Mouse (Mus musculus) gonadal fat pad, adult 2 months (tissue): ENCODE measurements around the gene Myh8. TPM values are rescaled to one million over a fixed set of nuclear protein-coding genes. Genes with fewer than 3 reads are reported as not detected.

ENCODE experiments used
- DNase-seq: peaks from one replicate; pipeline ENCODE4 v3.0.0-alpha.2; 2012; ENCODE audit warnings: low read depth
- polyA plus RNA-seq: library from polyadenylated mRNA; depleted of rRNA; stranded (reverse); fragments of >200 nt; gene quantifications from 2 replicates; pipeline ENCODE4 v1.2.3, GENCODE M21; 2012; rRNA removed

Myh8 gene
- 0.05 and 0.09 TPM in 2 replicates for polyA plus RNA-seq

GRCm38 (mm10) chr11:67276601-67277174 lies at the start of gene Myh8:
Myh8 (plus strand) TSS chr11:67277124.
- DNase-seq, result no peak

GRCm38 (mm10) chr11:67228731-67229130 lies 48.2 kb upstream of the Myh8 start:
- DNase-seq, result no peak

- DNase-seq, result no peak
Measured at GRCm38 (mm10) chr11:67229166-67229565, 47.8 kb upstream of the Myh8 start.

- no peak for DNase-seq
Measured at GRCm38 (mm10) chr11:67229946-67230345, 47.0 kb upstream of the Myh8 start.

GRCm38 (mm10) chr11:67235639-67236358 lies 41.1 kb upstream of the Myh8 start:
- no peak for DNase-seq

GRCm38 (mm10) chr11:67236799-67237198 lies 40.1 kb upstream of the Myh8 start:
- no peak for DNase-seq

- DNase-seq, result no peak
Measured at GRCm38 (mm10) chr11:67237481-67238079, 39.3 kb upstream of the Myh8 start, which contains the start of gene Myh4. Myh4 (plus strand) TSS chr11:67238029.

- no peak for DNase-seq
Measured at GRCm38 (mm10) chr11:67241051-67241450, 35.9 kb upstream of the Myh8 start.

GRCm38 (mm10) chr11:67253691-67254090 lies 23.2 kb upstream of the Myh8 start:
- DNase-seq, result no peak

- DNase-seq, result no peak
Measured at GRCm38 (mm10) chr11:67257048-67257447, 19.9 kb upstream of the Myh8 start.

- no peak for DNase-seq
Measured at GRCm38 (mm10) chr11:67260956-67261355, 16.0 kb upstream of the Myh8 start.

GRCm38 (mm10) chr11:67293440-67293839 lies 16.5 kb downstream of the Myh8 start:
- DNase-seq, result no peak

- no peak for DNase-seq
Measured at GRCm38 (mm10) chr11:67313733-67314452, 37.0 kb downstream of the Myh8 start.

- DNase-seq, result no peak
Measured at GRCm38 (mm10) chr11:67321358-67321757, 44.4 kb downstream of the Myh8 start, which contains the start of gene Myh13. Myh13 (plus strand) TSS chr11:67321658.

- no peak for DNase-seq
Measured at GRCm38 (mm10) chr11:67326536-67326935, 49.6 kb downstream of the Myh8 start.

- no peak for DNase-seq
Measured at GRCm38 (mm10) chr11:67344556-67344955, 67.6 kb downstream of the Myh8 start.

- no peak for DNase-seq
Measured at GRCm38 (mm10) chr11:67345186-67345855, 68.4 kb downstream of the Myh8 start.

GRCm38 (mm10) chr11:67345856-67346236 lies 68.9 kb downstream of the Myh8 start:
- DNase-seq, result no peak

- no peak for DNase-seq
Measured at GRCm38 (mm10) chr11:67350153-67350768, 73.3 kb downstream of the Myh8 start.

- DNase-seq, result no peak
Measured at GRCm38 (mm10) chr11:67353011-67353410, 76.1 kb downstream of the Myh8 start.

GRCm38 (mm10) chr11:67358031-67358430 lies 81.1 kb downstream of the Myh8 start:
- no peak for DNase-seq
